Mouse (Mus musculus) stomach, embryonic 14.5 days (tissue): ENCODE data around the gene Slc4a7. TPM values are rescaled to one million over a fixed set of nuclear protein-coding genes. Genes with fewer than 3 reads are reported as not detected.

ENCODE experiments used
- ATAC-seq: fragments of 200-750 bp; cut with Nextera tagmentation; 2 replicates; pipeline ENCODE4 v1.8.0; 2017; ENCODE audit warnings: low read depth, moderate TSS enrichment; ENCODE audit not compliant: insufficient number of reproducible peaks, insufficient read depth, low FRiP score
- H3K27ac ChIP-seq: fragments of 300-500 bp; sonication (generic); 2 replicates; pipeline ENCODE4 v1.5.1; 2014; ENCODE audit warnings: mild to moderate bottlenecking, low read length, moderate library complexity, mixed read lengths
- H3K27me3 ChIP-seq: fragments of 300-500 bp; sonication (generic); 2 replicates; pipeline ENCODE4 v1.6.1; 2014; ENCODE audit warnings: low read length, control low read depth, mixed read lengths; ENCODE audit not compliant: control insufficient read depth, insufficient read depth
- H3K36me3 ChIP-seq: fragments of 300-500 bp; sonication (generic); 2 replicates; pipeline ENCODE4 v1.6.1; 2014; ENCODE audit warnings: mild to moderate bottlenecking, control low read depth, low read length, moderate library complexity, mixed read lengths; ENCODE audit not compliant: control insufficient read depth, insufficient read depth
- H3K4me1 ChIP-seq: fragments of 300-500 bp; sonication (generic); 2 replicates; pipeline ENCODE4 v1.6.1; 2014; ENCODE audit warnings: low read length, control low read depth, mixed read lengths; ENCODE audit not compliant: control insufficient read depth, insufficient read depth
- H3K4me2 ChIP-seq: fragments of 300-500 bp; sonication (generic); replicated peaks from 2 replicates; pipeline ENCODE4 v1.6.1; 2014; ENCODE audit warnings: low read depth, low read length, control low read depth
- H3K4me3 ChIP-seq: fragments of 300-500 bp; sonication (generic); 2 replicates; pipeline ENCODE4 v1.5.1; 2014; ENCODE audit warnings: low read depth, low read length, control low read depth
- H3K9ac ChIP-seq: fragments of 300-500 bp; sonication (generic); replicated peaks from 2 replicates; pipeline ENCODE4 v1.6.1; 2014; ENCODE audit warnings: low read depth, mild to moderate bottlenecking, control low read depth, low read length, moderate library complexity, mixed read lengths
- H3K9me3 ChIP-seq: fragments of 300-500 bp; sonication (generic); 2 replicates; pipeline ENCODE4 v1.6.1; 2016; ENCODE audit warnings: low read depth, low read length, control low read depth; ENCODE audit not compliant: control insufficient read depth
- WGBS: fragments of 180-500 bp; shearing (Covaris S2); extraction: QIAGEN DNeasy Blood & Tissue Kit; methylation state at CpG from one replicate; pipeline ENCODE4 v1.1.7; 2014; 5-methylcytosine and 5-hydroxymethylcytosine counted together
- polyA plus RNA-seq: library from polyadenylated mRNA; unstranded; fragments of >200 nt; fragmentation: Nextera tagmentation; extraction: Ambion mirVana; gene quantifications from 2 replicates; pipeline ENCODE4 v1.2.1, GENCODE M21; 2014

Gene Slc4a7
- polyA plus RNA-seq, 1 experiment from 2014 or later: 24.0 TPM

- no peaks in the 10 kb centered on the region for H3K27me3 ChIP-seq
- no peaks in the 10 kb centered on the region for H3K9me3 ChIP-seq
- H3K4me1 ChIP-seq: no peaks in the 10 kb centered on the region
- H3K4me3 ChIP-seq: no peak overlapping the region
- no peak overlapping the region for H3K4me2 ChIP-seq
- no peak overlapping the region for H3K9ac ChIP-seq
- no peaks in the 10 kb centered on the region for H3K36me3 ChIP-seq
- 66% methylated on average over 5 of the region's 5 CpGs for WGBS
- ATAC-seq: no peak
- H3K27ac ChIP-seq: no peak overlapping the region
These were observed 102.6 kb downstream of the Slc4a7 start for GRCm38 (mm10) chr14:14804518-14805212.

GRCm38 (mm10) chr14:14832520-14833240, 130.6 kb downstream of the Slc4a7 start:
- ATAC-seq: 0 out of 2 replicates have a peak, but pooled peaks have one; percentile 51
- no peak overlapping the region for H3K4me3 ChIP-seq
- no peak overlapping the region for H3K9ac ChIP-seq
- H3K27ac ChIP-seq: peak overlapping the region; percentile 48; the same call in 1 of the 2 replicates
- no peaks in the 10 kb centered on the region for H3K36me3 ChIP-seq
- no peaks in the 10 kb centered on the region for H3K27me3 ChIP-seq
- no peak overlapping the region for H3K4me2 ChIP-seq
- H3K9me3 ChIP-seq: no peaks in the 10 kb centered on the region
- 69% methylated on average over 12 of the region's 12 CpGs for WGBS
- peaks cover 4% of the 10 kb centered on the region; the same call in 1 of the 2 replicates for H3K4me1 ChIP-seq

- Histone ChIP-seq H3K9me3 (no peaks in the 10 kb centered on the region), H3K4me3 (no peak overlapping the region), H3K36me3 (no peaks in the 10 kb centered on the region), H3K27me3 (no peaks in the 10 kb centered on the region), H3K4me2 (no peak overlapping the region), H3K4me1 (peaks cover 4% of the 10 kb centered on the region; the same call in 1 of the 2 replicates), H3K27ac (no peak overlapping the region; the same call in 1 of the 2 replicates), H3K9ac (no peak overlapping the region)
- ATAC-seq: no peak
- 73% methylated on average over 1 of the region's 1 CpGs for WGBS
These were observed 131.4 kb downstream of the Slc4a7 start for GRCm38 (mm10) chr14:14833498-14833897.

GRCm38 (mm10) chr14:14834266-14834665, 132.2 kb downstream of the Slc4a7 start:
- Histone ChIP-seq H3K27ac (no peak overlapping the region), H3K27me3 (no peaks in the 10 kb centered on the region), H3K36me3 (no peaks in the 10 kb centered on the region), H3K4me2 (no peak overlapping the region), H3K4me3 (no peak overlapping the region), H3K9me3 (no peaks in the 10 kb centered on the region), H3K9ac (no peak overlapping the region), H3K4me1 (peaks cover 4% of the 10 kb centered on the region; the same call in 1 of the 2 replicates)
- 85% methylated on average over 2 of the region's 2 CpGs for WGBS
- ATAC-seq: no peak

- Histone ChIP-seq H3K4me2 (no peak overlapping the region), H3K27ac (no peak overlapping the region), H3K27me3 (no peaks in the 10 kb centered on the region), H3K9ac (no peak overlapping the region), H3K9me3 (no peaks in the 10 kb centered on the region), H3K36me3 (no peaks in the 10 kb centered on the region), H3K4me1 (peaks cover 3% of the 10 kb centered on the region; the same call in 1 of the 2 replicates), H3K4me3 (no peak overlapping the region)
- 65% methylated on average over 4 of the region's 4 CpGs for WGBS
- no peak for ATAC-seq
These were observed 135.5 kb downstream of the Slc4a7 start for GRCm38 (mm10) chr14:14837627-14838026.

- no peak overlapping the region for H3K27ac ChIP-seq
- H3K36me3 ChIP-seq: no peaks in the 10 kb centered on the region
- H3K27me3 ChIP-seq: no peaks in the 10 kb centered on the region
- ATAC-seq: no peak
- no peak overlapping the region for H3K4me3 ChIP-seq
- no peaks in the 10 kb centered on the region for H3K4me1 ChIP-seq
- H3K9ac ChIP-seq: no peak overlapping the region
- H3K4me2 ChIP-seq: no peak overlapping the region
- 56% methylated on average over 1 of the region's 1 CpGs for WGBS
- H3K9me3 ChIP-seq: no peaks in the 10 kb centered on the region
These were observed 136.0 kb downstream of the Slc4a7 start for GRCm38 (mm10) chr14:14838109-14838508.

- 72% methylated on average over 8 of the region's 8 CpGs for WGBS
- H3K4me2 ChIP-seq: no peak overlapping the region
- H3K9me3 ChIP-seq: no peaks in the 10 kb centered on the region
- H3K27ac ChIP-seq: no peak overlapping the region
- H3K27me3 ChIP-seq: no peaks in the 10 kb centered on the region
- no peaks in the 10 kb centered on the region for H3K36me3 ChIP-seq
- no peak overlapping the region for H3K4me3 ChIP-seq
- 0 out of 2 replicates have a peak, but pooled peaks have one; percentile 49 for ATAC-seq
- no peak overlapping the region for H3K9ac ChIP-seq
- H3K4me1 ChIP-seq: no peaks in the 10 kb centered on the region
These were observed 140.9 kb downstream of the Slc4a7 start for GRCm38 (mm10) chr14:14842734-14843530.
